Mouse (Mus musculus) heart, embryonic 10.5 days (tissue): ENCODE measurements around the gene Sfxn3. TPM values are rescaled to one million over a fixed set of nuclear protein-coding genes. Genes with fewer than 3 reads are reported as not detected.
A peak's percentile ranks its signal among the peaks of the same experiment; 100 is the strongest.

Experiments used
- DNase-seq: peaks from one replicate; pipeline ENCODE4 v3.0.0-alpha.2; 2017; ENCODE audit warnings: low spot score
- H3K27ac ChIP-seq: fragments of 300-500 bp; sonication (generic); 2 replicates; pipeline ENCODE4 v1.5.1; 2016; ENCODE audit warnings: mild to moderate bottlenecking
- H3K27me3 ChIP-seq: fragments of 300-500 bp; sonication (generic); 2 replicates; pipeline ENCODE4 v1.6.1; 2016; ENCODE audit warnings: mild to moderate bottlenecking; ENCODE audit not compliant: poor library complexity, insufficient read depth, severe bottlenecking
- H3K36me3 ChIP-seq: fragments of 300-500 bp; sonication (generic); 2 replicates; pipeline ENCODE4 v1.6.1; 2016; ENCODE audit warnings: mild to moderate bottlenecking, moderate library complexity
- H3K4me1 ChIP-seq: fragments of 300-500 bp; sonication (generic); 2 replicates; pipeline ENCODE4 v1.6.1; 2016; ENCODE audit warnings: mild to moderate bottlenecking
- H3K4me3 ChIP-seq: fragments of 300-500 bp; sonication (generic); 2 replicates; pipeline ENCODE4 v1.5.1; 2016; ENCODE audit warnings: mild to moderate bottlenecking, moderate library complexity
- H3K9me3 ChIP-seq: fragments of 300-500 bp; sonication (generic); 2 replicates; pipeline ENCODE4 v1.6.1; 2016; ENCODE audit warnings: mild to moderate bottlenecking, moderate library complexity
- WGBS: fragments of 180-500 bp; shearing (Covaris S2); methylation state at CpG from one replicate; pipeline ENCODE4 v1.1.7; 2016; 5-methylcytosine and 5-hydroxymethylcytosine counted together
- polyA plus RNA-seq: library from polyadenylated mRNA; unstranded; fragments of >200 nt; fragmentation: Nextera tagmentation; extraction: Ambion mirVana; gene quantifications from 2 replicates; pipeline ENCODE4 v1.2.1, GENCODE M21; 2016

The Sfxn3 gene
- polyA plus RNA-seq, 1 experiment from 2014 or later = 11.8 TPM

GRCm38 (mm10) chr19:45044389-45044927 lies 2.8 kb upstream of the Sfxn3 start:
- H3K9me3 ChIP-seq = no peaks in the 10 kb centered on the region
- DNase-seq = no peak
- H3K4me3 ChIP-seq = no peak overlapping the region
- H3K27ac ChIP-seq = no peak overlapping the region
- 52% methylated on average over 11 of the region's 11 CpGs for WGBS
- peaks cover 38% of the 10 kb centered on the region for H3K4me1 ChIP-seq
- peaks cover 74% of the 10 kb centered on the region for H3K27me3 ChIP-seq
- H3K36me3 ChIP-seq = no peaks in the 10 kb centered on the region

- Histone ChIP-seq H3K4me3 (no peak overlapping the region), H3K27ac (no peak overlapping the region), H3K36me3 (no peaks in the 10 kb centered on the region), H3K4me1 (peaks cover 39% of the 10 kb centered on the region), H3K9me3 (no peaks in the 10 kb centered on the region), H3K27me3 (peaks cover 66% of the 10 kb centered on the region)
- WGBS = 40% methylated on average over 15 of the region's 15 CpGs
- DNase-seq = no peak
These were observed 2.1 kb upstream of the Sfxn3 start for GRCm38 (mm10) chr19:45045236-45045635.

- peaks cover 39% of the 10 kb centered on the region for H3K4me1 ChIP-seq
- peak within 1 kb of the TSS; percentile 66 for H3K4me3 ChIP-seq
- H3K27ac ChIP-seq = 0 out of 2 replicates have a peak within 1 kb of the TSS, but pooled peaks have one; percentile 12
- DNase-seq = no peak
- peaks cover 1% of the 10 kb centered on the region; the same call in 1 of the 2 replicates for H3K36me3 ChIP-seq
- H3K9me3 ChIP-seq = no peaks in the 10 kb centered on the region
- peaks cover 62% of the 10 kb centered on the region for H3K27me3 ChIP-seq
- WGBS = 71% methylated on average over 5 of the region's 5 CpGs
These were observed 1.7 kb upstream of the Sfxn3 start, which contains the start of gene Pdzd7 for GRCm38 (mm10) chr19:45045651-45046050. TSS of gene Pdzd7 (minus strand) at chr19:45045717.

- H3K27ac ChIP-seq = peak overlapping the region; percentile 87; the same call in 1 of the 2 replicates
- 3% methylated on average over 34 of the region's 34 CpGs for WGBS
- peaks cover 39% of the 10 kb centered on the region for H3K4me1 ChIP-seq
- peak overlapping the region; percentile 66 for H3K4me3 ChIP-seq
- H3K27me3 ChIP-seq = peaks cover 52% of the 10 kb centered on the region
- DNase-seq = no peak
- peaks cover 6% of the 10 kb centered on the region; the same call in 1 of the 2 replicates for H3K36me3 ChIP-seq
- no peaks in the 10 kb centered on the region for H3K9me3 ChIP-seq
These were observed 581 bp upstream of the Sfxn3 start for GRCm38 (mm10) chr19:45046523-45047321.

GRCm38 (mm10) chr19:45047935-45048643 lies 786 bp downstream of the Sfxn3 start:
- peak; percentile 88 for DNase-seq
- peaks cover 39% of the 10 kb centered on the region for H3K27me3 ChIP-seq
- 38% methylated on average over 11 of the region's 11 CpGs for WGBS

GRCm38 (mm10) chr19:45048644-45049365 lies 1.5 kb downstream of the Sfxn3 start:
- peaks cover 23% of the 10 kb centered on the region for H3K36me3 ChIP-seq
- WGBS = 73% methylated on average over 12 of the region's 12 CpGs
- peaks cover 39% of the 10 kb centered on the region for H3K4me1 ChIP-seq
- no peaks in the 10 kb centered on the region for H3K9me3 ChIP-seq
- H3K27ac ChIP-seq = peak overlapping the region; percentile 87; the same call in 1 of the 2 replicates
- no peak for DNase-seq
- peak overlapping the region; percentile 66 for H3K4me3 ChIP-seq
- peaks cover 31% of the 10 kb centered on the region for H3K27me3 ChIP-seq

More at GRCm38 (mm10) chr19:45047935-45048643, 786 bp downstream of the Sfxn3 start:
- Histone ChIP-seq H3K9me3 (no peaks in the 10 kb centered on the region), H3K4me1 (peaks cover 39% of the 10 kb centered on the region), H3K27ac (peak overlapping the region; percentile 87), H3K4me3 (peak overlapping the region; percentile 66), H3K36me3 (peaks cover 18% of the 10 kb centered on the region)

- H3K36me3 ChIP-seq = peaks cover 25% of the 10 kb centered on the region
- 72% methylated on average over 9 of the region's 9 CpGs for WGBS
These were observed 2.2 kb downstream of the Sfxn3 start for GRCm38 (mm10) chr19:45049523-45049922.

GRCm38 (mm10) chr19:45053451-45053850 lies 6.1 kb downstream of the Sfxn3 start:
- no peak for DNase-seq
- Histone ChIP-seq H3K27ac (no peak overlapping the region), H3K4me3 (no peak overlapping the region), H3K36me3 (peaks cover 28% of the 10 kb centered on the region), H3K4me1 (peaks cover 32% of the 10 kb centered on the region), H3K27me3 (0 out of 2 replicates have a peak, but pooled peaks cover 3% of the 10 kb centered on the region), H3K9me3 (no peaks in the 10 kb centered on the region)
- 81% methylated on average over 8 of the region's 8 CpGs for WGBS

More at GRCm38 (mm10) chr19:45049523-45049922, 2.2 kb downstream of the Sfxn3 start:
- H3K9me3 ChIP-seq = no peaks in the 10 kb centered on the region
- H3K27ac ChIP-seq = no peak overlapping the region
- no peak overlapping the region for H3K4me3 ChIP-seq
- DNase-seq = no peak
- peaks cover 27% of the 10 kb centered on the region for H3K27me3 ChIP-seq
- H3K4me1 ChIP-seq = peaks cover 39% of the 10 kb centered on the region

GRCm38 (mm10) chr19:45054892-45055690 lies 7.8 kb downstream of the Sfxn3 start:
- 68% methylated on average over 6 of the region's 6 CpGs for WGBS
- H3K9me3 ChIP-seq = no peaks in the 10 kb centered on the region
- no peak for DNase-seq
- H3K4me3 ChIP-seq = no peak overlapping the region
- 0 out of 2 replicates have a peak, but pooled peaks cover 3% of the 10 kb centered on the region for H3K27me3 ChIP-seq
- peaks cover 28% of the 10 kb centered on the region for H3K36me3 ChIP-seq
- H3K4me1 ChIP-seq = peaks cover 29% of the 10 kb centered on the region
- no peak overlapping the region for H3K27ac ChIP-seq

GRCm38 (mm10) chr19:45056364-45056763 lies 9.1 kb downstream of the Sfxn3 start:
- H3K4me3 ChIP-seq = no peak overlapping the region
- H3K27me3 ChIP-seq = 0 out of 2 replicates have a peak, but pooled peaks cover 3% of the 10 kb centered on the region
- 48% methylated on average over 4 of the region's 4 CpGs for WGBS
- DNase-seq = no peak
- H3K27ac ChIP-seq = 0 out of 2 replicates have a peak overlapping the region, but pooled peaks have one; percentile 91
- H3K4me1 ChIP-seq = peaks cover 29% of the 10 kb centered on the region
- H3K9me3 ChIP-seq = no peaks in the 10 kb centered on the region
- peaks cover 24% of the 10 kb centered on the region for H3K36me3 ChIP-seq

- no peak for DNase-seq
- Histone ChIP-seq H3K27ac (peak overlapping the region; percentile 91), H3K27me3 (0 out of 2 replicates have a peak, but pooled peaks cover 3% of the 10 kb centered on the region), H3K36me3 (peaks cover 18% of the 10 kb centered on the region), H3K9me3 (no peaks in the 10 kb centered on the region), H3K4me3 (peak overlapping the region; percentile 78), H3K4me1 (peaks cover 29% of the 10 kb centered on the region)
- WGBS = 74% methylated on average over 7 of the region's 7 CpGs
These were observed 9.8 kb downstream of the Sfxn3 start for GRCm38 (mm10) chr19:45056908-45057698.
